Mouse (Mus musculus) midbrain, embryonic 10.5 days (tissue): ENCODE results near the gene Tldc1. TPM values are rescaled to one million over a fixed set of nuclear protein-coding genes. Genes with fewer than 3 reads are reported as not detected.

Experiments used
- DNase-seq: peaks from one replicate; pipeline ENCODE4 v3.0.0-alpha.2; 2017; ENCODE audit warnings: low spot score
- H3K27ac ChIP-seq: fragments of 300-500 bp; sonication (generic); replicated peaks from 2 replicates; pipeline ENCODE4 v1.5.1; 2016; ENCODE audit warnings: mild to moderate bottlenecking
- H3K27me3 ChIP-seq: fragments of 300-500 bp; sonication (generic); 2 replicates; pipeline ENCODE4 v1.6.1; 2016; ENCODE audit warnings: low read depth, mild to moderate bottlenecking; ENCODE audit not compliant: poor library complexity, severe bottlenecking
- H3K36me3 ChIP-seq: fragments of 300-500 bp; sonication (generic); 2 replicates; pipeline ENCODE4 v1.6.1; 2016; ENCODE audit warnings: mild to moderate bottlenecking, moderate library complexity
- H3K4me1 ChIP-seq: fragments of 300-500 bp; sonication (generic); 2 replicates; pipeline ENCODE4 v1.6.1; 2016
- H3K4me3 ChIP-seq: fragments of 300-500 bp; sonication (generic); 2 replicates; pipeline ENCODE4 v1.5.1; 2016; ENCODE audit warnings: mild to moderate bottlenecking, moderate library complexity
- H3K9me3 ChIP-seq: fragments of 300-500 bp; sonication (generic); replicated peaks from 2 replicates; pipeline ENCODE4 v1.6.1; 2016; ENCODE audit warnings: mild to moderate bottlenecking
- WGBS: fragments of 180-500 bp; shearing (Covaris S2); methylation state at CpG from one replicate; pipeline ENCODE4 v1.1.7; 2016; 5-methylcytosine and 5-hydroxymethylcytosine counted together
- polyA plus RNA-seq: library from polyadenylated mRNA; unstranded; fragments of >200 nt; fragmentation: Nextera tagmentation; extraction: Ambion mirVana; gene quantifications from 2 replicates; pipeline ENCODE4 v1.2.1, GENCODE M21; 2016

The Tldc1 gene
- polyA plus RNA-seq, 1 experiment from 2014 or later, result 15.4 TPM

DNA sequence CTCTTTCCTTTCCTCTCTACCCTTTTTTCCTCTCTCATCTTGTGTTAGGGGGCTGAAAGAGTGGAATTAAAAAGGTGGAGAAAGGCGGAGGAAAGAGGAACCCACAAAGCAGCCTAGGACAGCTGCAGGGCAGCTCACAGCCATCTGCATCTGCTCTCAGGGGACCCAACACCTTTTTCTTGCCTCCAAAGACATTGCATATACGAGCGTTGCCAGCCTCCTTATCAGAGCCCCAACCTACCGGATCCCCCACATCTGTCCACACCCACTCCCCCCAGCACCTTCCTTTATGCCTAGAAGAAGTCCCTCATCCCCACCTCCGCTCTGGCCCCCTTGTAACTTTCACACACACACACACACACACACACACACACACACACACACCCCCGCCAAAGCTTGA lies 5.4 kb upstream of the Tldc1 start:
- H3K9me3 ChIP-seq, result no peaks in the 10 kb centered on the region
- no peak overlapping the region for H3K4me3 ChIP-seq
- no peak for DNase-seq
- WGBS, result 69% methylated on average over 6 of the region's 6 CpGs
- H3K36me3 ChIP-seq, result no peaks in the 10 kb centered on the region
- H3K27me3 ChIP-seq, result no peaks in the 10 kb centered on the region; the same call in 1 of the 2 replicates
- peak overlapping the region; percentile 68 for H3K27ac ChIP-seq
- H3K4me1 ChIP-seq, result peaks cover 65% of the 10 kb centered on the region

DNA sequence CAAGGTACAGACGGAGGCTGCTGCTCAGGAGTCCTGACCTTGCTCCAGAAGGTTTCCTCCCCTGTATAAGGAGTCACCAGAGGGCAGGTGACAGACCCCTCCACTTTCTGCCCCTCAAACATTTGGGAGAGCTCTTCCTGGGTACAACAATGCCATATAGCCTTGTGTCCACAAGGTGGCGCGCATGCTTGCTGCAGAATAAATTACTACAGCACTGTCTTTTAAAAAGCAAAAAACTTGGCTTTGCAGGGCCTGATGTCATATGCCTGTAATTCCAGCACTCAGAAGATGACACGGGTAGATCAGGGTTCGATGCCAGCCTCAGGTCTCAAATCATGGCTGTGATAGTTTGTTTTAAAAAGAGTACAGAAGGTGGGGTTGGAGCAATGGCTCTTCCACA lies 4.5 kb upstream of the Tldc1 start:
- Histone ChIP-seq H3K4me1 (peaks cover 64% of the 10 kb centered on the region), H3K27me3 (no peaks in the 10 kb centered on the region; the same call in 1 of the 2 replicates), H3K9me3 (no peaks in the 10 kb centered on the region), H3K36me3 (no peaks in the 10 kb centered on the region), H3K27ac (no peak overlapping the region), H3K4me3 (no peak overlapping the region)
- peak; percentile 75 for DNase-seq
- WGBS, result 8% methylated on average over 5 of the region's 5 CpGs

DNA sequence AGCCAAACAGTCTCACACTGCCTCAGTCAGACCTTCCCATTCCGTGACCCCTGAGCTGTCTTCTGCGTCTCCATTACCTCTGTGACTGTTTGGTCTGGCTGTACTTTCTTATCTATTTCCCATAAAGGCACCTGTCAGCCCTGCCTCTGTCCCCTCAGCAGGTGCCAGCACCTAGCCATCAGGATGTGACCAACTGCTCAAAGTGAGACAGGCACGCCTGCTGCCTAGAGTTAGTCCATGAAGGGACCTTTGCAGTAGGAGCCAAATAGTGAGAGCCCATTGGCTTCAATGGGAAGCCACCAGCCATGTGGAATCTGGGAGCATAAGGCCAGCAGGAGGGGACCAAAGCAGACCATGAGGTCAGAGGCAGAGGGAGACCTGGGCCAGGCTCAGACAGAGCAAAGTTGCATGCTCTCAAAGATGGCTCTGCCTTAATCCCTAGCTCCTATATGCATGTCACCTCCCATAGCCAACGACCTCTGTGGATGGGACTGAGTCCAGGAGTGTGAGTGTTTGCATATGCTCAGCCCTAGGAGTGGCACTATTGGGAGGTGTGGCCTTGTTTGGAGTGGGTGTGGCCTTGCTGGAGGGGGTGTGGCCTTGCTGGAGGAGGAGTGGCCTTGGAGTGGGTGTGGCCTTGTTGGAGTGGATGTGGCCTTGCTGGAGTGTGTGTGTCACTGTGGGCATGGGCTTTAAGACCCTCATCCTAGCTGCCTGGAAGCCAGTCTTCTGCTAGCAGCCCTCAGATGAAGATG lies 3.0 kb upstream of the Tldc1 start:
- H3K4me1 ChIP-seq, result peaks cover 63% of the 10 kb centered on the region
- no peaks in the 10 kb centered on the region; the same call in 1 of the 2 replicates for H3K27me3 ChIP-seq
- H3K9me3 ChIP-seq, result no peaks in the 10 kb centered on the region
- no peak overlapping the region for H3K27ac ChIP-seq
- no peak overlapping the region for H3K4me3 ChIP-seq
- H3K36me3 ChIP-seq, result no peaks in the 10 kb centered on the region
- WGBS, result 72% methylated on average over 4 of the region's 4 CpGs
- DNase-seq, result no peak

DNA sequence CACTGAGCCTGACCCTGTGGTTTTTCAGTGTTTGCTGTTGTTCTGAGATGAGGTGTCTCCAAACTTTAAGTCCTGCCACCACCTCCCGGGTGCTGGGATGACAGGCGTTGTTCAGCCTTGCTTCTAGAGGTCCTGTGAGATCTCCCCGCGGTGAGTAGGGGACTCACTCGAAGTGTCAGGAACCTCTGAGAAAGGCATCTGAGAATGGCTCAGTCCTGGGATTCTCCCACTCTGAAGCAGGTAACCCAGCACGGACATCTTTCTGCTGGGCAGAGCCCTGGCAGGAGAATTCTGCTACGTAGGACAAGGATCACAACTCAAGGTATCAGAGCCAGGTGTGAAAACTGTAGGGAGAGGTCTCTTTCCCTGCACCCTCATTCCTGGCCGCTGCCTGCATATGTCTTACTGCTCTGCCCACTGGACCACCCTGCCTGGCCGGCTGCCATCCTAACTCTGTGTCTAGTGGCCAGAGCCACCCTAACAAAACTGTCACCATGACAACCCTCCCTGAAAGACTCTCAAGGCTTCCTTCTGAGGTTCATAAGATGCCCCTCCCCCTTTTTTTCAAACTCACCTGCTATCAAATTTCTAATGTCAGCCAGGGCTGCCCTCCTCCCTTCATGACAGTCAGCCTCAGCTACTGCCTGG lies 2.3 kb upstream of the Tldc1 start:
- Histone ChIP-seq H3K27me3 (no peaks in the 10 kb centered on the region; the same call in 1 of the 2 replicates), H3K27ac (no peak overlapping the region), H3K9me3 (no peaks in the 10 kb centered on the region), H3K4me3 (no peak overlapping the region), H3K4me1 (peaks cover 55% of the 10 kb centered on the region), H3K36me3 (no peaks in the 10 kb centered on the region)
- no peak for DNase-seq
- WGBS, result 82% methylated on average over 9 of the region's 9 CpGs

DNA sequence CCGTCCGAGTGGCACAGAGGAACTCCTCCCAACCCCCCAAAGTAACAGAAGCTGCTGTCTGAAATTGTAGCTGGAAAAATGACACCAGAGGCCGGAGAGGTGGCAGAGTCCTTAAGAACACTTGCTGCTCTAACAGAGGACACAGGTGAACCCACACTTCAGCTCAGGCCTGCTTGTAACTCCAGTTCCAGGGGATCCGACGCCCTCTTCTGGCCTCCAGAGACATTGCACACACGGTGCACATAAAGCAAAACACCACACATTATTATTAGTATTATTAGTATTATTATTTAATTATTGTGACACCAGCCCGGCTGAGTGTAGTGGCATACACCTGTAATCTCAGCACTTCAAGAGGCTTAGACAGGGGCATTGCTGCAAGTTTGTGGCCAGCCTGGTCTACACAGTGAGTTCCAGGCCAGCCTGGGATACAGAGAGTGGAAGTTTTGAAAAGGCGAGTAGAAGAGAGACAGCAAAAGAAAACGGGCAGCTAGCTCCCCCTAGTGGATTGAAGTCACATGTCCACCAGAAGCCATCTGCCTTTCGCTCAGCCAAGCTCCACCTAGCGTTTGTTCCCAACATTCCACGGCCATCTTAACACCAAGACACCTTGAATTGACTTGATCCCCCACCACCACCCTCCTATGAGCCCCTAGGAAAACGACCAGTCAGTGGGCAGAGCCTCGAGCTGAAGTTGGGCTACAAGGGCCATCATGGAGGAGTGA lies 959 bp upstream of the Tldc1 start:
- DNase-seq, result peak; percentile 80
- Histone ChIP-seq H3K27me3 (no peaks in the 10 kb centered on the region; the same call in 1 of the 2 replicates), H3K27ac (peak overlapping the region; percentile 76; the same call in 1 of the 2 replicates), H3K4me3 (peak overlapping the region; percentile 76), H3K36me3 (no peaks in the 10 kb centered on the region), H3K9me3 (no peaks in the 10 kb centered on the region), H3K4me1 (peaks cover 42% of the 10 kb centered on the region)
- 24% methylated on average over 14 of the region's 14 CpGs for WGBS

DNA sequence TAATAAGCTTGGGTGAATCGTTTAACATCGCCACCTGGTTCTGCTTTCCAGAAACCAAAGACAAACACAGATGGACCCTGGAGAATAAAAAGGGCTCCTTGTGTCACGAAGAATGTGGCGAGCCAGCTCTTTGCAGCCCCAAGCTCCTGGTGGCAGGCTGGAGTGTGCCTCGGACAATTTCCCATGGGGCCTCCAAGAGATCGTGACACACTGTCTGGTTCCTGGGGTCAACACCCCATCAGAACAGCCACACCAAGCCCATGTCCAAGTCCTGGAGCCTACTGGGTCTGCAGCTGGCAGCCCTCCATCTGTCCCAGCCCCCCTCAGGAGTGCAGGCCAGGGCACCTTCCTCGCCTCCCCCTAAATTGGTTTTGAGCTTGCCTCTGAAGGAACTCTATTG lies 451 bp downstream of the Tldc1 start:
- 33% methylated on average over 7 of the region's 7 CpGs for whole genome bisulfite sequencing
- no peaks in the 10 kb centered on the region for H3K9me3 ChIP-seq

DNA sequence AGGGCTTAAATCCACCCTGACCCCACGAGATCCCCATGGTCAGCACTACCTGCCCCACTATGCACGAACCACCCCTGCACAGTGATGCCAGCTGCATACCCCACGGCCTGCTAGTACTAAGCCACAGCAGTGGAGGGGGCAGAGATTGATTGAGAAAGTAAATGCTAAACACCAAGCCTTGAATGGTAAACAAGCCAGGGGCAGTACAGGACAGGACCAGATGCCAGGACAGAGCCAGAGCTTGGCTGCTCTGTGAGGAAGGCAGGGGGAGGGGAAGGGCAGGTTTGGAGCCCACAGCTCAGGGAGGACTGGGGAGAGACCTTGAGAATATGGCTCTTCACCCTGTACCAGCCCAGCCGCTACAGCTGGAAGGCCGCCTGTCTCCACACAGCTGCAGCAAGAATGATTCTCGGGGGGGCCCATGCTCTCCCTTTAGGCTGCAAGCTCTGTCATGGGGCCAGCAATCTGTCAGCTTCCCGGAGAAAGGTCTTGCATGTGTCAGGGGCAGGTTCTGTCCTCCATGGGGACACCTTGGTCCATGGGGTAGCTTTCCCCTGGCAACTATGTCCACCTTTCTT lies 1.5 kb downstream of the Tldc1 start:
- DNase-seq, result no peak
- WGBS, result 91% methylated on average over 7 of the region's 7 CpGs
- H3K27ac ChIP-seq, result no peak overlapping the region
- no peaks in the 10 kb centered on the region for H3K9me3 ChIP-seq
- no peaks in the 10 kb centered on the region for H3K27me3 ChIP-seq
- peaks cover 5% of the 10 kb centered on the region; the same call in 1 of the 2 replicates for H3K36me3 ChIP-seq
- no peak overlapping the region for H3K4me3 ChIP-seq
- H3K4me1 ChIP-seq, result peaks cover 31% of the 10 kb centered on the region

More for the DNA sequence above, 451 bp downstream of the Tldc1 start:
- no peaks in the 10 kb centered on the region for H3K27me3 ChIP-seq
- peaks cover 31% of the 10 kb centered on the region for H3K4me1 ChIP-seq
- peak overlapping the region; percentile 93 for H3K27ac ChIP-seq
- H3K4me3 ChIP-seq, result peak overlapping the region; percentile 76
- no peaks in the 10 kb centered on the region for H3K36me3 ChIP-seq
- no peak for DNase-seq

DNA sequence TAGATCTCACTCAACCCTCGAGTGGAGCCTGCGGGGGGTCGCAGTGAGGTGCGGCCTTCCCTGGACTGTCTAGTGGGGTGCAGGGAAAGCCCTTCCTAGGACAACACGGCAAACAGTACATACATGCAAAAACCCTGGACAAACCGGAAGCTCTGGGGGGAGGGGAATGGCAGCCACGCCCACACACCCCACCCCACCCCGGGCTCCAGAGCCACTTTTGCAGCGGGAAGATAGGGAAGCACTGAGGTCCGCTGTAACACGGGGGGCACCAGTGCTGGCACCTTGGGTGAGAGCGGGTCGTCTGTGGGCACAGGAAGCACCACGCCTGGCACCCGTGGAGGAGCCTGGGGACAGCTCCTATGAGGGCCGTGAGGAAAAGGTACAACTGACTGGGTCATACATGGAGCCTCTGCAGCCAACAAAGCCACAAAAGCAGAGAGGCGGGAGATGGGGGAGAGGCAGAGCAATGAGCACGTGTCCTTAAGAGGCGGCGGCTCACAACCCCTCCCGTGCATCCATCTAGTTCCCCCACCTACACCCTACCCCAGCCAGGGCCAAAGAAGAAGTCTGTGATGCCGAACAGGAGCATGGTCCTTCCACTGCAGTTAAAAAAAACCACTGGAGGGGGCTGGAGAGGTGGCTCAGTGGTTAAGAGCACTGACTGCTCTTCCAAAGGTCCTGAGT lies 12.3 kb downstream of the Tldc1 start:
- DNase-seq, result no peak
- peaks cover 7% of the 10 kb centered on the region for H3K4me1 ChIP-seq
- peaks cover 38% of the 10 kb centered on the region for H3K36me3 ChIP-seq
- H3K9me3 ChIP-seq, result no peaks in the 10 kb centered on the region
- no peak overlapping the region for H3K4me3 ChIP-seq
- no peak overlapping the region for H3K27ac ChIP-seq
- H3K27me3 ChIP-seq, result no peaks in the 10 kb centered on the region
- WGBS, result 81% methylated on average over 22 of the region's 22 CpGs

DNA sequence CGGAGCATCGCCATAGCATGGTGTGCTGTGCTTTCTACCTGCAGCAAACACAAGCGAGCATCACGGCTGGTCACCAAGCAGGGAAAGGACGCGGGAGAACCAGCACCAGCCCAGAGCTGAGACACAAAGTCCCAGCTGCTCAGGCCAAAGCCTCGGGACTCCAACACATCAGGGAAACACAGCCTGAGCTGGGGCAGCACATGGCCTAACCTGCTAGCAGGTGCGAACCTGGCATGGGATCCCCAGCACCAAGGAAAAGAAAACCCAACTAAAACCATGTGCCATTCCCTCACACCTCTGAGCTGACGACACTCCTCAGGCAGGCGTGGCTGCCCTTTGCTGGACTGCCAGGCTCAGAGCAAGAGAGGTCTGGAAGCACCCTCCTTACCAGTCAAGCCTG lies 12.9 kb downstream of the Tldc1 start:
- no peaks in the 10 kb centered on the region for H3K9me3 ChIP-seq
- peaks cover 41% of the 10 kb centered on the region for H3K36me3 ChIP-seq
- DNase-seq, result no peak
- WGBS, result 91% methylated on average over 10 of the region's 10 CpGs
- H3K4me1 ChIP-seq, result peaks cover 7% of the 10 kb centered on the region
- H3K27ac ChIP-seq, result no peak overlapping the region
- no peak overlapping the region for H3K4me3 ChIP-seq
- no peaks in the 10 kb centered on the region for H3K27me3 ChIP-seq

DNA sequence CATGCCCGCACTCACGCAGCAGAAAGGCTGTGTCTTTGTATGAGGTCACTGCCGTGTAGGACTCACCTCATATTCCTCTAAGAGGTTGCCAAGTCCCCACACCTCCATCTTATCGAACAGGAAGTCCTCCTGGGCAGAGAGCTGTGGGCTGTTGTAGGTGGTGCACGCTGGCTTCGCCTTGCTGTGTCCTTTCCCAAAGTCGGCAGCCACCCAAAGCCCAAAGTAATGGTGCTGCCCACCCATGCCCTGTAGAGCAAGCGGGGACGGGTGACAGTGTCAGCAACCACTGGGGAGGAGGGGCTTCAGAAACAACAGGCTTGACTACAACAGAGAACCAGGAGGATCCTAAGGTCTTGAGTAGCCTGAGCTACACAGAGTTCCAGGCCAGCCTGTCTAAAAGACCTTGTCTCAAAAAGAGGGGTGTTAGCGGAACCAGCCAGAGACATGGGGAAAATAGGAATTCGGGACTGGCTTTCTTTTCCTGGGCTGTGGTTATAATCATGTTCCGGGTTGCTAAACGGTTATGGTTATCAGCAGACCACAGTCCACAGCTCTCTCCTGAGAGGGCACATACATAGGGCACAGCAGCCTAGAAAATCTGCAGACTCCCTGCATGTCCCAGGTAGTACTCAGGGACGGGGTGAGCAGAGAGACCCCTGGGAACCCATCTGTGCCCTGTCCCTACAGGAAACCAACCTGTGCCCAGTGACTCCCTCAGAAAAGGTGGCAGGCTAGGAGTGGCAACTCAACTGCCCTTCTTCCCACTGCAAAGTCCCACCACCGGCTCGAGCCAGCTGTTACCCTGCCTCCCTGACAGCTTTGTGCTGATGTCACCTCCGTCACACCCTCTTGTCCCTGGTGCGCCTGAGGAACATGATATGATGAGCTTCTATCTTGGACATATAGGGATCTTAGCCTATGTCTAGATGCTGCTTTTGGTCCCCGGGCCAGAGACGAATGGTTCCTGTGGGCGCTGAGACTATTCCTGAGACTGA lies 15.7 kb downstream of the Tldc1 start:
- Histone ChIP-seq H3K9me3 (no peaks in the 10 kb centered on the region), H3K4me1 (peaks cover 24% of the 10 kb centered on the region), H3K36me3 (peaks cover 33% of the 10 kb centered on the region), H3K4me3 (no peak overlapping the region), H3K27me3 (no peaks in the 10 kb centered on the region), H3K27ac (no peak overlapping the region)
- no peak for DNase-seq
- WGBS, result 93% methylated on average over 21 of the region's 21 CpGs

DNA sequence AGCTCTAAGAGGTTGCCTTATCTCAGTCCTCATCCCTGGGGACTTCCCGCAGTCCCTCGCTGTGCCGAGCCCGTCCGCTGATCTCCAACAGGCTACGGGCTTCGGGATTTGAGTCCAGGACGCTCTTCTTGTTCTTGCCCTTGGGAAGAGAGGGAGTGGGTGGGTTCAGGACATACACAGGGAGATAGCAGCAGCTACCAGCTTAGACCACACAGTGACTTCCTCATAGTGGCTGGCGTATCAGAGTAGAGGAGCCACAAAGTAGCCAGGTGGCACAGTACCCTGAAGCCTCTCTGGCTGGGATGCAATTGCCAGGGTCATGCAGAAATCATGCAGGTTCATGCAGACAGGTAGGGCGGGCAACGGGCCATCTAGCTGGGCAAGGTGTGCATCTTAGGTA lies 16.5 kb downstream of the Tldc1 start:
- H3K9me3 ChIP-seq, result no peaks in the 10 kb centered on the region
- H3K4me3 ChIP-seq, result no peak overlapping the region
- no peak for DNase-seq
- no peak overlapping the region for H3K27ac ChIP-seq
- H3K27me3 ChIP-seq, result 0 out of 2 replicates have a peak, but pooled peaks cover 2% of the 10 kb centered on the region
- 92% methylated on average over 11 of the region's 11 CpGs for WGBS
- peaks cover 32% of the 10 kb centered on the region for H3K4me1 ChIP-seq
- peaks cover 24% of the 10 kb centered on the region for H3K36me3 ChIP-seq
